Comparison of ENCODE assay signal across 21 mouse cellular contexts in the genomic region with DNA sequence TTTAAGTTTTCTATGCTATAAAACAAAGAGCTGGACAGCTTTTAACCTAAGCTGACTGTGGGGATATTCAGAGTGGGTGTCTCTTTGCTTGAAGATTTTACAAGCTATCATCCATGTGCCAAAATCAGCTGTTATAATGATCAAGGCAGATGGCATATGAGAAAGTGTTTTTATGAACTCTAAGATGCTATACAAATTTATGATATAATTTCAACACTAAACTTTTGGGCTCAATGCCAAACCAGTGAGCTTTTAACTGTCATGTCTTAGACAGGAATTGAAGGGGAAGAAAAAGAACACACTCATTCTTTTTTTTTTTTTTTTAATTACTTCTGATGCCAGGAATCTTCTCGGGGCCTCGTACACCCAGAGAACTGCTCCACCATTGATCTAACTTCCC. TPM values are rescaled to one million over a fixed set of nuclear protein-coding genes. Genes with fewer than 3 reads are reported as not detected.
"Had no signal": no experiment of that assay in that cellular context is flagged by ENCODE, and none has a peak within 500 bp of the region (broad histone marks: within the 10 kb centered on the region; RNA-seq: fewer than 3 reads in every experiment).

No protein-coding gene starts in this region.

- H3K36me3 ChIP-seq: kidney, embryonic 15.5 days; limb, embryonic 13.5 days; midbrain, embryonic 10.5 days; neural tube, embryonic 15.5 days had no signal

- DNase-seq: kidney, adult 2 months; kidney, postnatal 14 days; layer of hippocampus, postnatal 36 days; left cerebral cortex, postnatal 4 days; lung, adult 18-20 months; lung, postnatal 10 days; lung, postnatal 4 days; midbrain, embryonic 14.5 days; right cerebral cortex, adult 18-20 months; thymus, adult 2 months; thymus, postnatal 25 days had no signal

- H3K27me3 ChIP-seq: kidney, embryonic 15.5 days; limb, embryonic 13.5 days; neural tube, embryonic 15.5 days had no signal

- H3K9ac ChIP-seq: kidney, embryonic 15.5 days; limb, embryonic 13.5 days; liver, embryonic 14.5 days; neural tube, embryonic 15.5 days had no signal

- H3K4me3 ChIP-seq: kidney, embryonic 15.5 days; limb, embryonic 13.5 days; midbrain, embryonic 10.5 days; myocyte; neural tube, embryonic 15.5 days had no signal

- H3K27ac ChIP-seq: kidney, embryonic 15.5 days; limb, embryonic 13.5 days; liver, embryonic 14.5 days; midbrain, embryonic 10.5 days; neural tube, embryonic 15.5 days had no signal

- H3K4me1 ChIP-seq: kidney, embryonic 15.5 days; limb, embryonic 13.5 days; neural tube, embryonic 15.5 days had no signal

- H3K4me2 ChIP-seq: kidney, embryonic 15.5 days; limb, embryonic 13.5 days; neural tube, embryonic 15.5 days had no signal

- H3K9me3 ChIP-seq: kidney, embryonic 15.5 days; limb, embryonic 13.5 days; midbrain, embryonic 10.5 days; neural tube, embryonic 15.5 days had no signal

RNA-seq across cellular contexts. Expression of gene Cyp26c1, which starts 34.9 kb away (rescaled TPM):
- total RNA-seq: left cerebral cortex, adult 8-10 months; megakaryocyte, adult 5-6 weeks had no signal
- polyA plus RNA-seq: kidney, embryonic 15.5 days; midbrain, embryonic 14.5 days; neural tube, embryonic 11.5 days; neural tube, embryonic 15.5 days; testis, adult 2 months had no signal

RNA-seq across cellular contexts. Expression of gene Cyp26a1, which starts 47.1 kb away (rescaled TPM):
- polyA plus RNA-seq: midbrain, embryonic 14.5 days had no signal
